Mouse (Mus musculus) urinary bladder, postnatal 4 days (tissue): ENCODE data around the gene Dnah6.

ENCODE experiments used
- DNase-seq, 2 experiments: peaks; one replicate each; pipeline ENCODE4 v3.0.0; 2021 to 2022; ENCODE audit warnings: low spot score in 2 of 2

Gene Dnah6

GRCm38 (mm10) chr6:73028853-73029252 lies 192.6 kb downstream of the Dnah6 start:
- DNase-seq = no peak

- no peak for DNase-seq
Measured at GRCm38 (mm10) chr6:73027881-73028280, 193.6 kb downstream of the Dnah6 start.

- no peak for DNase-seq
Measured at GRCm38 (mm10) chr6:73026898-73027297, 194.6 kb downstream of the Dnah6 start.

DNA sequence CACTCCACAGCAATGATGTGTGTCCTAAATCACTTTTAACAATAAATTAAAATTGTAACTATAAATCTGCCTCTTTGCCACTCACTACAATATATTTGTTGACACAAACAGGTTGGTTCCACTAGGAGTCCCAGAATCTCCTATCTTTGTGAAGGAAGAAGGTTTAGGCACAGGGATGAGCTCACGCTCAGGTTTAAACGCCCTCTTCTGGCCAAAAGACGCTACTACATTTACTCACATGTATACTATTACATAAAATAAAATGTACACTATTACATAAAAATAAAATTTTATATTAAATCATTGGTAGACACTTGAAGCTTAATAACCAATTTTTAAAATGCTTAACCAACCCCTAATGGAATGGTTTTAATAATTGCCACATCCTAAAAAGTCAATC lies 201.4 kb downstream of the Dnah6 start:
- DNase-seq = no peak

DNA sequence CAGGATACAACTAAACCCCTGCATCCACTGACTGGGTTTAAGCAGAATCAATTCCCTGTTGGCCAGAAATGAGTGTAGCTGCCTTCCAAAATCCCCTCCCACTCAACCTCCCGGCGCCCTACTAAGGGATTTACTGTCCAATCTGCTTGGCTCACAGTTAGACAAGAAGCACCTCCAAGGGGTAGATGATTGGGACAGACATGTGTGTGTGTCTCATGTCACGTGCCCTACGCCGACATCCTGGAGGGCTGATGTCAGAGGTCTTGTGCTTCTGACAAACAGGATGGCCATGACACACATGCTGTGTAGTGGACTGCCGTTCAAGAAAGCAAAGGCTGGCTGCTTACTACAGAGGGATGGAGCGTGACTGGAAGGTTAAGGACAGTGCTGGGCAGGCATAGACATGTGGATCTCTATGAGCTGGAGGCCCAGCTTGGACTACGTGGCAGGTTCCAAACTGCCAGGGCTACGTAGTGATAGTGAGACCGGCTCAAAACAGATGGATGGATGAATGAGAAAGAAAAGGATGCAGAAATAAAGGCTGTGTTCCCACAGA lies 202.6 kb downstream of the Dnah6 start:
- no peak for DNase-seq

DNA sequence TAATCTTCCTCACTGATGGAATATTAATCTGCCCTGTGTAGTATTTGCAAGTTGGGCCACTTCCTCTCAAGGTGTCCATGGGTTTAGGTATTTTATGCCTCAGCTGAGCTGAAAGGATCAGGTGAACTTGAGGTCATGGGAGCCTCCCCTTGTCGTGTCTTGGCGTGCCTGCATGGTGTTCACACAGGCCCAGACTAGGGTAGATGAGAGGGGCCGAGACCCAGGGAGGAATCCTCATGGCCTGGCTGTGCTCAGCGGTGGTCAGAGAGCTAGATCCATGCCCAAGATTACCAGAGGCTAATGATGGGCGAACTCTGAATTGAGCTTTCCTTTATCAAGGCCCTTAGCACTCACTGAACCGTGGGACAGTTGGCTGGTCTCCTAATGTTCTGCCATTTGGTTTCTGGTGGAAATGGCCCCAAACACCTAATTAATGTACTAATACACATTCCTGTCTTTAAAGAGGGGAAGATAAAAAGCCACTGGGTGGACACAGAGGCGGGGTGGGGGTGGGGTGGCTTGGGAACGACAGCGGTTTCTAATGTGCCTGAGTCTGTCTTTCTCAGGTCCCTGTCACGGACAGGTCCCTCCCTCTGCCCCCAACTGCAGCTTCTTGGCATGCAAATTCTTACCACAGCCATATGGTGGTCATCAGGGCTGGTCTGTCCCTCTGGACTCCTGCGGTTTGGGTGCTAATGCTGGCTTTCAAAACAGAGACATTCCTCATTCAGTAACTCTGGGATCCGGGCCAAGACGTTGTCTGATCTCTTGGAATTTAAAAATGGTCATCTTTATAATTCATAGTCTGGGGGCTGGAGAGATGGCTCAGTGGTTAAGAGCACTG lies 206.9 kb downstream of the Dnah6 start:
- DNase-seq = no peak

GRCm38 (mm10) chr6:73012931-73013330 lies 208.5 kb downstream of the Dnah6 start:
- no peak for DNase-seq

GRCm38 (mm10) chr6:73011827-73012226 lies 209.6 kb downstream of the Dnah6 start:
- DNase-seq = no peak

- peak in 1 of 2 experiments; percentile 77 for DNase-seq
Measured at GRCm38 (mm10) chr6:73010073-73010472, 211.4 kb downstream of the Dnah6 start.

DNA sequence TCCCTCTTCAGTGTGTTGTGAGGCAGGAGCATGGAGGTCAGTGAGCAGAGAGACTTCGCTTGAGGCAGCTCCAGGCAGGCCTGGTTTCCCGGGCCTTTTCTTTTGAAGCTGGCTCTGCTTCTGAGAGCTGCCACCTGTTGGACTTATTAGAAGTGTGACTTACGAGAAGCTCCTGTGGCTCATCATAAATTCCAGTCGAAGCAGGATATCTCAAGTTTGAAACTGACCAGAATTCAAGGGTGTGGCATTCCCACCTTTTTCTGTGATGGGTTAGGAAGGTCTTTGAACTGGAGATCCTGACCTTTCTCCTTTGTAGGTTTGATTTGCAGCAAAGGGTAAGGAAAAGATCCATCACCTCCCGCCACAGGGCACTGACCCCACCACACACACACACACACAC lies 217.8 kb downstream of the Dnah6 start:
- DNase-seq = no peak

- no peak for DNase-seq
Measured at GRCm38 (mm10) chr6:73002391-73002790, 219.1 kb downstream of the Dnah6 start.

DNA sequence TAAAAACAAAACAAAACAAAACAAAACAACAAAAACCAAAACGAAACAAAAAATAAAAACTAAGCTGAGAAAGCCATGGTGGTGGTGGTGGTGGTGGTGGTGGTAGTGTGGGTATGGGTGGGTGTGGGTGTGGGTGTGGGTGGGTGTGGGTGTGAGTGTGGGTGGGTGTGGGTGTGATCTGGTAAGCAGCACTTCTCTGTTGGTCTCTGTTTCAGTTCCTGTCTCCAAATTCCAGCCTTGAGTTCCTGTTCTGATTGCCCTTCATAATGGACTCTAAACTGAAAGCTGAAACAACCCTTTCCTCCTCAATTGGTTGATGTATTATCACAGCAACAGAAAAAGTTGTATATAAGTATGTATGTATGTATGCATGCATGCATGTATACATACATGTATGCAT lies 222.6 kb downstream of the Dnah6 start:
- DNase-seq = no peak

- no peak for DNase-seq
Measured at GRCm38 (mm10) chr6:72993688-72994082, 227.8 kb downstream of the Dnah6 start.

DNA sequence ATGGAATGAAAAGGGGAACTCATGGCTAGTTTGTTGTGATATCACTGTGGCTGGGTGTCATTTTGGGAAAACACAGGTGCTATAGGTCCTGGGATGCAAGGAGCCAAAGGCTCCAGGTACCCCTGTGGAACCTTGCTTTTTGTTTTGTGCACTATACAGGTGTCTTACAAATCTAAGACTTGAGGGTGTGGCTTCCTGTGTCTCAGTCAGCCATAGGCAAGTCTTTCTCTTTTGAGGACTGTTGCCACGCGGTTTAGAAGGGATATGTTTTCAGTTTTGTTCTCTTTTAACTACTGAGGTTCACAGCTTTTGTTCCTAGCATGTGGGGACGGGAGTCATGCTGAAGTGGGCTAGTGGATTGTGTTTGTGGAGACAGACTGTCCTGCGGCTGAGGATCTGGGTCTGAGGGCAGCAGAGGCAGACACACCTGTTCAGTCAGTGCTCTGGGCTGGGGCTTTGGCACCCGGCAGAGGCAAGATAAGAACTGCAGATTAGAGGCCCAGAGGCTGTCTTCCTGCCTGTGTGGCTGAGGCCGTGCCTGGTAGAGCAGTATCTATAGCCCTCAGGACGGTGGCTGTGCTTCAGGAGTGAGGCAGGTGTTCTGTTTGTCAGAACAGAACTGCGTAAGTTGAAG lies 228.3 kb downstream of the Dnah6 start:
- no peak for DNase-seq

DNA sequence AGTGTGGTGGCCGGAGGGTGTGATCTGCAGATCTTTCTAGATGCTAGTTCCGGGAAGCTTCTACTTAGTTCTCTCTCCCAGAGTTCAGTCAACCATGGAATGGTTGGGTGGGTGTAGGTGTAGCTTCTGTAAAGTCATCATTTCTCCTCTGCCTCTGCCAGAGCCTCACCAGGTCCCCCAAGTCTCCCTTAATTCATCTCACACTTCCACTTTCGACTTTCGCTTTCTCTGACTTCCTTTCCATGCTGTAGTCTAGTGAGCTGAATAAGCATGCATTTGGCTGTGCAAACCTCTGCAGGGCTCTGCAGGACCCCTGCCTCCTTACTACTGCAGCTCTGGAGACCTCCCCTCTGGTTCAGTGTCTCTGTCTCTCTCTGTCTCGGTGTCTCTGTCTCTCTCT lies 231.2 kb downstream of the Dnah6 start:
- DNase-seq = no peak

DNA sequence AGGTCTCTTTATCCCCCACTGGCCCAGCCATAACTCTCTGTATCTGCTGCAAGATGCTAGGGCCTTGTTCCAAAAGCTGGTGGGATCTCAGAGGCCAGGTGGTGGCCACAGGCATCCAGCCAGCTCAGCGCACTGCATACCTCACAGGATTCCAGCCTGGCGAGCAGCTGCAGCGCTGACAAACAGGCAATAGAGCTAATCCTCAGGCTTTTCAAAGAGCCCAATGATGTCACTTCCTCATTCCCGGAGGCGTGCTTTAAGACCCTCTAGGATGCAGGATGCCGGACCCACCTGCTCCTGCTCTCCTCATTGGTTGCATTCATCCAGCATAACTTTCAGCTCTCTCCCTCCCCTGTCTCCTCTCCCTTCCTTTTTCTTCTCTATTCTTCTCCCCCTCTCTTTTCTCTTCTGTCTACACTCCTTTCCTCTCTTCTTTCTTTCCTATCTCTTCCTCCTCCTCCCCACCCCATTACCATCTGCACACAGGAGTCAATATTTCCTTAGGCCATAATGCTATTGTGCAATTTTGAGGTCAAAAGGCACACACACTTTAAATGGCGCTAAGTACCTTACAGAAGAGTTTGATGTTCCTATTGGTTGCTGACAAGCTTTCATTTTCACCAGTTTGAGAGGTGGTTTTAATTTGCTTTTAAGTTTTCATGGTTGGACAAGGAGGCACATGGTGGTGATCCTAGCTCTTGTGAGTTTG lies 232.3 kb downstream of the Dnah6 start:
- DNase-seq = no peak

DNA sequence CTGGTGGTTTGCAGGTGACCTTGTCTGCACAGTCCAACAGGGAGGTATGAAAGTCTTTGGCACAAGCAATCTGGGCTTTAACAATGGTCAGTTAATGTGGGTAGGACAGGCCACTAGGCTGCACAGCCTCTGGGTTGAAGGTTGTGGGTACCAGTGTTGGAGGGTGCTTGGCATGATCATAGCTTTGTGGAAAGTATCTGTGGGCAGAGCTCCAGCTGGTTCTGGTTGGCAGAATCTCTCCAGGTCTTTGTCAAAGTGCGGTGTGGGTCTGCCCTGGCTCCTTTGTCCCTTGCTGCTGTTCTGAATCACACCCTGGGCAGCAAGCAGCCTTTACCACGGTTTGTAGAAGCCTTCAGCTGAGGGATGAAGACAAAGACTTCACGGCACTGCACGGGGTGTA lies 238.9 kb downstream of the Dnah6 start:
- DNase-seq = no peak

- DNase-seq = no peak
Measured at GRCm38 (mm10) chr6:72981851-72982250, 239.6 kb downstream of the Dnah6 start.

- DNase-seq = peak in 1 of 2 experiments; percentile 54
Measured at GRCm38 (mm10) chr6:72981124-72981651, 240.3 kb downstream of the Dnah6 start.

DNA sequence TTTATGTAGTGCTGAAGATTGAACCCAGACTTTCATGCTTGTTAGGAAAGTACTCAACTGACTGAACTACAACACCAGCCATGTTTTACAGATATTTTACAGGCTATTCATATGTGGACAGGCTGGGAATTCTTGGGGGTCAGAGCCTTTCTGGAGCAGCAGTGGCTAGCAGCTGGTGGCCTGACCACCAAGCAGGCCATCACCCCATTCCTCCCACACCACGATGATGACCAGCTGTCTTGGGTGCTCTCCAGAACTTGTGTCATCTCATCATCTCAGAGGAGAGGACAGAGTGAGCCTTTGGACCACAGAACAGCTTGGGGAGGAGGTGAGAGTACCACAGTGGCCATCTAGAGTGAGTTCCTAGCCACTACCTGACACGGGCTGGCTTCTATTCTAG lies 244.6 kb downstream of the Dnah6 start:
- DNase-seq = no peak

- DNase-seq = no peak
Measured at GRCm38 (mm10) chr6:72971074-72971473, 250.4 kb downstream of the Dnah6 start.

DNA sequence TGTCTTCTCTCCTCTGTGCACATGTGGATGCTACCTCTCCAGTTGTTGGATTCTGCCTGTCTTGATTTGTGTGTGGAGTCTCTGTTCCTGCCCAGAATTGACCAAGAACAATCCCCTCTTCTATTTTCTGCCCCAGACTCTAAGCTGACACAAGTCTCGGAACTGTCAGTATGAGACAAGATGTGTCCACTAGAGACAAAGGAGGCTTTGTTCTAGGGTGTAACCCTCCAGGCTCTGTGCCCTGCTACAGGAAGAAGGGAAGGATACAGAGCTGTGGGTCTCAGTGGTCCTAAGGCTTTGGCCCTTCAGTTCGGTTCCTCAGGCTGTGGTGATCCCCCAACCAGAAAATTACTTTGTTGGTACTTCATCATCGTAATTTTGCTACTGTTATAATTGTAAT lies 251.7 kb downstream of the Dnah6 start:
- no peak for DNase-seq
